Mouse (Mus musculus) E14TG2a.4 (cell line): ENCODE data around the gene Fam129c.

Experiments
- H3K27me3 ChIP-seq: 2 replicates; pipeline ENCODE4 v1.6.1; 2014; ENCODE audit warnings: low read length, control low read depth; ENCODE audit not compliant: insufficient read depth
- H3K36me3 ChIP-seq: 2 replicates; pipeline ENCODE4 v1.6.1; 2014; ENCODE audit warnings: low read length, control low read depth; ENCODE audit not compliant: insufficient read depth
- H3K4me1 ChIP-seq: replicated peaks from 2 replicates; pipeline ENCODE4 v1.6.1; 2014; ENCODE audit warnings: low read depth, low read length, control low read depth
- H3K4me3 ChIP-seq: replicated peaks from 2 replicates; pipeline ENCODE4 v1.5.1; 2014; ENCODE audit warnings: mild to moderate bottlenecking, low read length
- H3K9me3 ChIP-seq: 2 replicates; pipeline ENCODE4 v1.6.1; 2014; ENCODE audit warnings: low read length, control low read depth
- CTCF ChIP-seq: conservative IDR thresholded peaks from 2 replicates; pipeline ENCODE4 v1.5.1; 2014; ENCODE audit warnings: low read length
- NANOG ChIP-seq: IDR thresholded peaks from 2 replicates; pipeline ENCODE4 v1.6.1; 2014; ENCODE audit warnings: borderline replicate concordance, low read length, mixed read lengths
- POU5F1 ChIP-seq: IDR thresholded peaks from 2 replicates; pipeline ENCODE4 v1.6.1; 2014; ENCODE audit warnings: low read length, borderline replicate concordance

The Fam129c gene

DNA sequence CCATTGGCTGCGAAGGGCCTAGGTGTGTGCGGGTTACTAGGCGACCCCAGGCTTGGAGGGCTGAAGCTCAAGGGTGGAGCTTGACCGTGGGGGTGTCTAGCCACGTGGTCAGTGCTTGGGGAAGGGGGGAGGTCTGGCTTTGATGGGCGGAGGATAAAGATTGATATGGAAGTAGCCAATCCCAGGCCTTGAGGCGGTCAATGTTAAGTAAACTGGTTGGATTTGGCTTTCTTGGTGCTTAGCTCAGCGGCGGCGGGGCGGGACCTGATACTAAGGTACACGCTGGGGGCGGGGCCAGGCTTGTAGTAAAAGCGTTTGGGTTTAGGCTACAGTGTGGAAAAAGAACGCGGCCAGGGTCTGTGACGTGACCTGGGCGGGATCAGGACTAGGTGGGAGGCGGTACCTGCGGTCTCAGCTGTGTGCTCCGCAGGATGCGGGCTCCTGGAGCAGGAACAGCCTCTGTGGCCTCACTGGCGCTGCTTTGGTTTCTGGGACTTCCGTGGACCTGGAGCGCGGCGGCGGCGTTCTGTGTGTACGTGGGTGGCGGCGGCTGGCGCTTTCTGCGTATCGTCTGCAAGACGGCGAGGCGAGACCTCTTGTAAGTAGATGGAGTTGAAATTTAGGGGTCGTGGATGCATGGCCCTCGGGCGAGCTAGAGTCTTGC is 27.0 kb upstream of the Fam129c start:
- H3K4me3 ChIP-seq, result peak overlapping the region; percentile 92
- TF ChIP-seq CTCF, result no peak
- TF ChIP-seq NANOG, result no peak
- TF ChIP-seq POU5F1, result no peak
- peaks cover 60% of the 10 kb centered on the region for H3K4me1 ChIP-seq
- no peaks in the 10 kb centered on the region for H3K36me3 ChIP-seq
- H3K27me3 ChIP-seq, result peaks cover 23% of the 10 kb centered on the region
- H3K9me3 ChIP-seq, result no peaks in the 10 kb centered on the region

DNA sequence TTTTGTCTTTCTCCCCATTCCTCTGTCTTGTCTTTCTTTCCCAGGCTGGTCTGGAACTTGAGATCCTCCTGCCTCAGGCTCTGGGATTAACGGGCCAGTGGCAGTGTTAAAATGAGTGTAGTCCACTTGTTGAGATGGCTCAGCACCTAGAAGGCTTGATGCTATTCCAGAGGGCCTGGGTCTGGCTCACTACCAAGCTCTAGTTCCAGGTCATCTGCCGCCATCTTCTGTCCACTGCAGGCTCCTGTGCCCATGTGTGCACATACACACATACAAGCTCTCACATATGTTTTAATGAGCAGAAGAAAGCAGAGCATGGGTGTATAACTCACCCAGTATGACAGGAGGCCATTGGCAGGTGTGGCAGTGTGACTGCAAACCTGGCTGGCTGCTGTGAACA is 25.4 kb upstream of the Fam129c start:
- TF ChIP-seq NANOG (no peak), POU5F1 (no peak), CTCF (no peak)
- Histone ChIP-seq H3K36me3 (no peaks in the 10 kb centered on the region), H3K27me3 (peaks cover 12% of the 10 kb centered on the region), H3K9me3 (no peaks in the 10 kb centered on the region), H3K4me3 (no peak overlapping the region), H3K4me1 (peaks cover 45% of the 10 kb centered on the region)

DNA sequence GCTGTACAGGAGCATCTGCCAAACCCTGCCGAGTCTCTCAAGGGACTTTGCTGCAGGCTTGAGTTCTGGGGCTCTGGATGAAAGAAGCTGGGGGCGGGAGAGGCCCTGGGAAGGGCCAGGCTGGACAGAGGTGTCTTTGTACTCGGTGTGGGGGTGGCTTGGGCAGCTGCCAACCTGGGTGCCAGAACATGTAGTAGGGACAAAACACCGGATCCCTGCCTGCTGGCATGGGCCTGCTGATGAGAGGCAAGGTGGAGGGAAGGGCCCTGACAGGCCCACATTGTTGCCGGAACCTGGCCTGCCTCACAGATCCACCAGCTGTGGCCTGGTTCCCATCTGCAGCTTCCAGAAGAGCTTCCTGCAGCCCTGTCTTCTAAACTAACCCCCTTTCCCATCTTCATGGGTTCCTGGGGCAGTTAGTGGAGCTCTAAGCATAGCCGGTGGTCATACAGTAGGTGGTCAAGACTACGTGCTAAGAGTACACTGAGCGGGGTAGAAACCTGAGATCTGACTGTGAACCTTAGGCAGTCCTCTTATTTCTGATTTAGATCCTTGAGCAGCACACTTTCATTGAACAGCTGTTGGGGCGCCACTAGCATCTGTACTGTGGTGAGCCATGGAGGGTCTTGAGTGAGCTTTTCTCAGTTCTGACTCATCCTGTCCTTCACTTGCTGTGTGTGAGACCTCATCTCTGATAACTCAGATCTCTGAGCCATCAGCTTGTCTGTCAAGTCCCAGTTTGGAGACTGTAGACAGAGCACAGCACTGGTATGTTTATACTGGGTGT is 24.4 kb upstream of the Fam129c start:
- TF ChIP-seq CTCF (no peak), POU5F1 (no peak), NANOG (no peak)
- Histone ChIP-seq H3K9me3 (no peaks in the 10 kb centered on the region), H3K4me1 (peaks cover 39% of the 10 kb centered on the region), H3K36me3 (no peaks in the 10 kb centered on the region), H3K4me3 (no peak overlapping the region), H3K27me3 (peaks cover 2% of the 10 kb centered on the region; the same call in 1 of the 2 replicates)

DNA sequence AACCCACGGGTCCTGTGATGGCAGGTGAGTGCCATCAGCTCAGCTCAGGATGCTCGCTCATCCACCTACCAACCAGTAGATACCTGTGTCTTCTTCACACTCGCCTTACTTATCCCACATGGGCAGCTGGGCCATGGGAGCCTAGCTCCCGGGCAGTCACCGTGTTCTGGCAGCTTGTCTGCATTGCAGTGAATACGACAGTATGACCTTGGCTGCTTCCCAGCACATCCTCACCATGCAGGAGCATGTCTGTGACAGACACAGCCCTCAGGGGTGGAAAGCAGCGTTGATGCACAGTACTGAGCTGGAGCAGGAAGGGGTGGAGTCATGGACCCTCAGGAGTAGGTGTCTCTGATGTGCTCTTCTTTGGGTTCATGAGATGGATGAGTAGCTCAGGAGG is 23.0 kb upstream of the Fam129c start:
- Histone ChIP-seq H3K27me3 (no peaks in the 10 kb centered on the region), H3K36me3 (no peaks in the 10 kb centered on the region)
- no peak for TF ChIP-seq NANOG
- TF ChIP-seq CTCF, result no peak
- no peak for TF ChIP-seq POU5F1

DNA sequence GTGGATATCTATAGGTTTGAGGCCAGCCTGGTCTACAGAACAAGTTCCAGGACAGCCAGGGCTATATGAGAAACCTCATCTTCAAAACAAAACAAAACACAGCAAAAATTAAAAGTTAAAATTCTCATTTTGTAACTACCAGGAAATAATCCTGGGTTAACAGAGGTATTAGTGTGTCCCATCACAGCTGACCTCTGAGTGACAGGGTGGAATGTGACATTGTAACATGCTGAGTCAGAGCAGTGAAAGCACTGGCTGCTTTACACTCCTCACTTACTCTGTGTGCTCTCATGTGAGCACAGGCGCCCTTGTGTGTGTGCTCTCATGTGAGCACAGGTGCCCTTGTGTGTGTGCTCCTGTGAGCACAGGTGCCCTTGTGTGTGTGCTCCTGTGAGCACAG is 22.4 kb upstream of the Fam129c start:
- Histone ChIP-seq H3K9me3 (no peaks in the 10 kb centered on the region), H3K27me3 (no peaks in the 10 kb centered on the region), H3K36me3 (no peaks in the 10 kb centered on the region), H3K4me1 (peaks cover 46% of the 10 kb centered on the region), H3K4me3 (no peak overlapping the region)
- no peak for TF ChIP-seq POU5F1
- no peak for TF ChIP-seq CTCF
- TF ChIP-seq NANOG, result no peak

More for the DNA sequence above, 23.0 kb upstream of the Fam129c start:
- H3K9me3 ChIP-seq, result no peaks in the 10 kb centered on the region
- no peak overlapping the region for H3K4me3 ChIP-seq
- peaks cover 40% of the 10 kb centered on the region for H3K4me1 ChIP-seq

DNA sequence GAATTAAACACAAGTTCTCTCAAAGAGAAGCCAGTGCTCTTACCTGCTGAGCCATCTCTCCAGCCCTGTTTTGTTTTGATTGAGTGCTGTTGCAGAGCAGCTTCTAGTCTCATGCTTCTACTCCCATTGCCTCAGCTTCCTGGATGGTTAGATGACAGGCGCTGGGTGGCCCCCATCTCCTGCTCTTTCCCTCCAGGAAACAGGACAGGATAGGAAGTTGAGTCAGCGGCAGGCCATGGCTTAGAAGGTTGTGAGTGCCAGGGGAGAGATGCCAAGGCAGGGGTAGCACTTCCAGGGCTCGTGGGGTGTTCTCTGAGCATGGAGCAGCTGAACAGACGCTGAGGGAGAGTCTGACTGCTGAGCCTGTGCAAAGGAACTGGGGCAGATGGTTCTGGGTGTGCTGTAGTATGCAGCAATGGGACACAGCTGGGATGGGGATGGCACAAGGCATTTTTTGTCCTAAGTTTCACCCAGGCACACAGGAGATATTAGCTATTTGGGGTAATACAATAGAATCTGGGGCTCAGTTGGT is 19.5 kb upstream of the Fam129c start:
- peaks cover 49% of the 10 kb centered on the region for H3K4me1 ChIP-seq
- H3K9me3 ChIP-seq, result no peaks in the 10 kb centered on the region
- peaks cover 13% of the 10 kb centered on the region for H3K36me3 ChIP-seq
- peaks cover under 1% of the 10 kb centered on the region for H3K27me3 ChIP-seq
- no peak overlapping the region for H3K4me3 ChIP-seq
- no peak for TF ChIP-seq NANOG
- no peak for TF ChIP-seq POU5F1
- no peak for TF ChIP-seq CTCF

DNA sequence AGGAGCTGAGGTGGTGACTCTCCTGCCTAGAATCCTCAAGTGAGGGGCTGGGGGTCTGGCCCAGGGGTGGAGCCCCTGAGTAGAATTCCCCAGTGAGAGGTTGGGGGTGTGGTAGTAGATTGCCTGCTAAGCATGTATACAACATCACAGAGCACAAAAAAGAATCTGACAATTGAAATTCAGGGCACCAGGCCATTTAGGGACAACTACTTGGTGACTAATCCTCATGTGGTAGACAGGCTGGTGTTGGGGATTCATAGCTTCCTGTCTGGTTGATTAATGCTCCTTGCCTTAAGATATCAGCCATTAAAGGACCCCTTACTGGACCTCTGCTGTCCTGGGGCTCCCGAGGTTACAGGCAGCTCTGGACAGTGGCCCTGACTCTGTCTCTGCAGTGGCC is 18.4 kb upstream of the Fam129c start:
- Histone ChIP-seq H3K36me3 (peaks cover 13% of the 10 kb centered on the region), H3K4me1 (peaks cover 53% of the 10 kb centered on the region), H3K9me3 (no peaks in the 10 kb centered on the region), H3K4me3 (peak overlapping the region; percentile 73), H3K27me3 (peaks cover 12% of the 10 kb centered on the region)
- TF ChIP-seq POU5F1 (no peak), NANOG (no peak), CTCF (no peak)

DNA sequence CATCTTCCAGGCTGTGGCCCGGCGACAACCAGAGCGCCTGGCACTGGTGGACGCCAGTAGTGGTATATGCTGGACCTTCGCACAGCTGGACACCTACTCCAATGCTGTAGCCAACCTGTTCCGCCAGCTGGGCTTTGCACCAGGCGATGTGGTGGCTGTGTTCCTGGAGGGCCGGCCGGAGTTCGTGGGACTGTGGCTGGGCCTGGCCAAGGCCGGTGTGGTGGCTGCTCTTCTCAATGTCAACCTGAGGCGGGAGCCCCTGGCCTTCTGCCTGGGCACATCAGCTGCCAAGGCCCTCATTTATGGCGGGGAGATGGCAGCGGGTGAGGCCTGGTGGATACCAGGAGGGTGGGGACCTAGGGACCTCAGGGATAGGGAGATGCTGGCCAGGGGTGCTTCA is 18.0 kb upstream of the Fam129c start:
- Histone ChIP-seq H3K27me3 (peaks cover 16% of the 10 kb centered on the region), H3K4me1 (peaks cover 54% of the 10 kb centered on the region), H3K36me3 (peaks cover 16% of the 10 kb centered on the region), H3K4me3 (peak overlapping the region; percentile 73), H3K9me3 (no peaks in the 10 kb centered on the region)
- TF ChIP-seq CTCF (no peak), POU5F1 (no peak), NANOG (no peak)
